Mouse (Mus musculus) right cerebral cortex, adult 2 months (tissue): ENCODE measurements at regions not wholly inside any gene's neighbourhood (a gene's known extent, or its start where the extent isn't known, plus 50 kb on each side); places are given as distances from the start of the nearest gene placed in this dataset.
"Not testable (repeated sequence)": the region's sequence is repeated elsewhere in the genome, so short reads cannot be mapped to it uniquely, and the experiment has no call there.

Experiments used
- DNase-seq, 2 experiments: peaks; one replicate each; pipeline ENCODE4 v3.0.0; 2021 to 2022; ENCODE audit warnings: low spot score in 2 of 2

DNA sequence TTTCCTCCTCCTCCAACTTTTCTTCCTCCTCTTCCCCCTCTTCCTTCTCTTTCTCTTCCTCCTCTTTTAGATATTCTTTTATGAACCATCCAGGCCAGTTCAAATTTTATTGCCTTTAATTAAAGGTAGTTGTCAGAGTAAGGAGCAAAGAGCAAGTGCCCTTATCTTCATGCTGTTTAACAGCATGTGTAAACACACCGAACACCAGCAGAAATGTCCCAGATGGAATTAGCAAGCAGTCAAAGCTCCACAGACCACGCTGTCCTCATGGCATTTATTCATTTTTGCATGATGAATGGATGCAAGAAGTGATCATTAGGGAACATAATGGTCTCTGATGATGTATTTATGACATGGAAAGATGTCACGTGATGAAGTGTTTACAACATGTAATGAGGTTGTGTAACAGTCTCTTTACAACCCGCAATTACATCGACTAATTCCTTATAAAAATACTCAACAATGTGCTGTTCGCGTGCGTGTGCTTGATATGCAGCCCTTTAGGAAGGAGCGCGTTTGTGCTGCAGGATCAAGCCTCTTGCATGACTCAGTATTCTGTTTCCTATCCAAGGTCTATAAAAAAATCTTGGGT lies 187.0 kb downstream of the Bmp2 start:
- no peak for DNase-seq

DNA sequence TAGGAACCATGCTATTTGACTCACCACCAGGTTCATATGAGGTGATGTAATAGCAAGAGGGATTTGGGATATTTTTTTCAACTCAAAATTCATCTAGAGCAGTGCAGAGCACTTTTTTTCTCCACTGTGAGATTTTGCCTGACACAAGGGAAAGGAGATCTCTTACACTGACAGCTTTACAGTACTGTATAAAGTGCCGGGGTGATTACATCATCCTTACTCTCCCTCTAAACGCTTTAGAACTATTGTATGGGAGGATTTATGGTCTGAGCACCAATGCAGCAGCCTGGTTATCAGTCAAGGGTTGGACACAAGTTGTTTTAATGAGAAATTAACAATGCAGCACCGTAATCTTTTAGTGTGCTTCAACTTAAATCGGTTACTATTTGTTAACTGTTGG lies 196.5 kb downstream of the Bmp2 start:
- DNase-seq, result no peak

DNA sequence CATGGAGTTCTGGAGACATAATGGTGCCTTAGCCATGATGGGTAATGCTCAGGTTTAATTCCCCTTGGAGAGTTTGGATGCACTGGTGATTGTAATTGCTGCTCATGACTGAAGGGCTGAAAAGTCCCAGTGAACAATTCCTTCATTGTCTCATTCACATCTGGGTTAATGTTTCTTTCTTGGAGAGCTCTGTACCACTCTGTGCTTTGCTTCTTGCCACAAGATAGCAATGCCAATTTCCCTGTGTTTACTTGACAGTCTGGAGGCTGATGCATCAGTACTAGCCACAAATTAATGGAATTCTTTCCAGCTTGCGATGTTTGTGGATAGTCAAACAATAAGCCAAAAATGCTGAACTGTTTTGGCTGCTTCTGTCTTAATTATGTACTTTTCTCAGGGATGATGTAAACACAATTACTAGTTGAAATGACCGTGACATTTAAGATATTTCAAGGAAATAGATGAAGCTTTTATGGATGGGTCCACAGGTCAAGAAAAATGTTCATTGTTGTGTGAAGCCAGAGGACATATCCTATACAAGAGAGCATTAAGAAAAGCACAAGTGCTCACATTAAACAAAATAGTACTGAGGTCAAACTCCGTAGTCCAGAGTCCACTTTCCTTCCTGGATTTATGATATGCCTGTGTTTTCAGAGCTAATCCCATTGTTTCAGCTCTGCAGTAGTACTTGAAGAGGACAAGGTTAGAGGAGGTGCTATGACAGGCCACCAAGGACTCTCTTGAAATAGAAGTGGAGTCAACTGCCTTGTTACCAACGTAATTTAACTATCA lies 198.1 kb downstream of the Bmp2 start:
- no peak for DNase-seq

DNA sequence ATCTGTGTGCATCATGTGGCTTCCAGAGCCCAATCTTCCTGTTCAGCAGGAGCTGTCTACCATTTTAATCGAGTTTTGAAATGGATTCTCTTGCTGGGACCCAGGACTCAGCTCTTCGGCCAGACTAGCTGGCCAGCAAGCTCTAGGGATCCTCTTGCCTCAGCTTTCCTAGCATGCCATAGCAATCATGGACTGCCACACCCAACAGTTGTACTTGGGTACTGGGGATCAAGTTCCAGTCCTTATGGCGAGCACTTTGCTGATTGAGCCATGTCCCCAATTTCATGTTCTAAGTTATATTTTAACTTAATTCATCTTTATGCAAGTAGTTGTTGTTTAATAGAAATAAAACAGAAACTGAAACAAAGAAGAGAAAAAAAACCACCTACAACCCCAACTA lies 202.1 kb downstream of the Bmp2 start:
- DNase-seq, result no peak

DNA sequence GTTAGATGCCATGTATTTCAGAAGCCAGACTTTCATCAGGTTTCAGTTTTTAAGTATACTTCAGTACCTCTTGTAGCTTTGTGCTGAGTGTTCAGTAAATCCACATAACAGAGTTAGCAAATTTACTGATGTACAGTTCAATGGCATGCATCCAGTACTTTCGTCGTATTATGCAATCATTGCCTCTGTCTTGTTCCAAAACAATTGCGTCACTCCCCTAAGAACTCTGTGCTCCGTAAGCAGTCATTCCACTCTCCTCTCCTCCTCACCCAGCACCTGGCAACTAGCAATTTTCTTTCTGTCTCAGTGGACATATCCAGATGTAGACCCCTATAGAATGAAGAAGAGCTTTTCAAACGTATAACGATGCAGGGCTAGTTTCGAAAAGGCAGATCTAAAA lies 209.5 kb downstream of the Bmp2 start:
- no peak for DNase-seq

DNA sequence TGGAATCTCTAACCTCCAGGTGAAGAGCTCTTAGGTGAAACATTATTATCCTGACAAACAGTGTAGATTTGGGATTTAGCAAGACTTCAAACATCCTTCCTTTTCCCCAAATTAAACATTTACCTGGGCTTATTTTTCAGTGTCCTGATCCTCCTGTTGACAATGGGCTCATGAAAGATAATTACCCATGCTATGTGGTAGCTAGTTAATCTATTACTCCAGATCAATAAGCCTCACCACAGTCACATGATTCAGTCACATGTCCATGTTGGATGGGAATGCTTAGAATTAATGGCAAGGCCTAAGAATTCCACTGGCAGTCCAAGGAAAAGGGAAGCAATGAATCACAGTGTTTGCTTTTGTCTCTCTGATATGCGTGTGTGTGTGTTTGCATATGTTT lies 216.6 kb downstream of the Bmp2 start:
- DNase-seq, result no peak

DNA sequence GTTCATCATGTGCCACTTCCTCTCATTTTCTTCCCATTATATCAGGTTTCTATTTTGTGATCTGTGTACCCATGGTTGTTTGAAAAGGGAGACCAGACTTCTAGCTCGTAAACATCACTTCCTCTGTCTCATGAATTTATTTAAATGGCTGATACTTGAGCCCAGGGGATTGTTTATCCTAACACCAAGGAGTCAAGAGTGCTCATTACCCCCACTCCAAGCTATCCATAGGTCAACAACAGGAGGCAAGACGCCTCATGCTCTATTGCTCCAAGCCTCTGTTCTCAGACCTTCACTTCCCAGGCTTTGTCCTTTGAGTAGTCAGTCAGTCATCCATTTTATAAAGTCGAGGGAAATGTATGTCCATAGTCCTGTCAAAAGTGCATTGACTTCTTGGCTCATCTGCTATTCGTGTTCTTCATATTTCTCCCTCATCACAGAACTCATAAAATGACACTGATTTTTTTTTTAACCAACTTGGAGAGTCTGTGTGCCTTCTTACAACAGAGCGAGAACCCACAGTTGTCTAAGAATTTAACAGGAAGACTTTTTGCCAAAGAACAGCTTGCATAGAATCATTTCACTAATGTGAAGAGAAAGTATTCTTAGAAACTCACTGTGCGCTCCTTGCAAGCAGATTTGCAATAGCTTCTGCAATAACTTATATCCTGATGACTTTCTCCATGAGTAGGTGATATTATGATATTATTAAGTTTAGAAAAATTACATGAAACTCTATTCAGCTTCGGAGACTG lies 231.8 kb downstream of the Bmp2 start:
- no peak for DNase-seq

DNA sequence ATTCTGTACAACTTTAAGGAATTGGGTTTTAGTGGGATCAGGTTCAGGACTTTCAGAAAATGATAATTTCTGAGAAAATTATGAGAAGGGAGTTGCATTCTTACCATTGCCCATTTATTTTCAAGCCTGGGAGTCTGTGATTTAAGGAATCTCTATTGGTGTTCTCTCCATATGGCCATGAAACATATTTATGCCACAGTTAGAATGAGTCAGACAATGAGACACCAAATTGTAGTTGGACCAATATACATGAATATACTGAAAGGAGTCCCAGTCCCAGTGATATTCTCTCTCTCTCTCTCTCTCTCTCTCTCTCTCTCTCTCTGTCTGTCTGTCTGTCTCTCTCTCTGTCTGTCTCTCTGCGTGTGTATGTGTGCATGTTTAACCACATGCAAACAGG lies 239.1 kb downstream of the Bmp2 start:
- no peak for DNase-seq

DNA sequence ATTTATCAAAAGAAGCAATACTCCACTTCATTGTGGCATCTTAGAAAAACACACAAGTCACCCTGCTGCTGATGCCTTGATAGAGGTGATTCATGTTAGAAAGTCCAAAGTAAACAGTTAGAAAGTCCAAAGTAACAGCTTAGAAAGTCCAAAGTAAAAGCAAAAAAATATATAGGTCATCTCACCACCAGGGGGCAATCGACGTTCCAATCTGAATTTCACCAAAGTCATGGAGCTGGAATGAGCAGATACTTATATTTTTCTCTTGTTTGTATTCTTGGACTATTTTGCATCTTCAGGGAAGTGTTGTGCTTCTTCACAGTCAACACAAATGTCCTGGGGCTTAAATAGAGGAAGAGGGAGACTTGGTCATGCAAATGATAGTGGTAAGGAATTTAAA lies 241.3 kb downstream of the Bmp2 start:
- DNase-seq, result peak; percentile 32 to 44

DNA sequence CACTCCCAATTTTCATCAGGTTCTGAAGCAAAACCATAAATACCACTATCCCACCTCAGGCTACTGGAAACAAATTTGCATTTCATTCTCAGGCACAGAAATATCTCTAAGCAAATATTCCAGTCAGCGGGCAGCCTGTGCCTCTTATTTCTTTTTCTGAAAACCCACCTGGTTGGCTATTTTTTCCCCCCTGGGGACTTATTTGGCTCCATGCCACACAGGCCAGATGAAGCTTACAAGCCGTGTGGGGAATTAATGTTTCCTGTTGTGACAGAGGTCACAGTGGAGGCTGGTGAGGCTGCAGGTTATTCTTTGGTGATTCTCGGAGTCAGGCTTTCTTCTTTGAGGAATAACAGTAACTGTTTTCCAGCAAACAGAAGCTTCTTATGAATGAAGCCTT lies 250.7 kb downstream of the Bmp2 start:
- DNase-seq, result no peak

DNA sequence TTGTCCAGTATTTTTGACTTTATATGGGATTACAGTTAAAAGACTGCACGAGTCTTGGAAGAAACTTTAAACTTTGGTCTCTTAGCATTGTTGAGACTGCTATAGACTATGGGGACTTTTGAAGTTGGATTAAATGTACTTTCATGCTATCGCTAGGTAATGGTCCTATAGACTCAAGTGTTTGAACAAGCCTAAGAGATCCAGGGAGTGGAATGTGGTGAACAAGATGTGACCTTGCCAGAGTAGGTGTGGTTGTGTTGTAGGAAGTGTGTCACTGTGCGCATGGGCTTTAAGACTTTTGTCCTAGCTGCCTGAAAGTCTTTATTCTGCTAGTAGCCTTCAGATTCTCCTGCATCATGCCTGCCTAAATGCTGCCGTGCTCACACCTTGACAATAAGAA lies 269.5 kb downstream of the Bmp2 start:
- no peak for DNase-seq

DNA sequence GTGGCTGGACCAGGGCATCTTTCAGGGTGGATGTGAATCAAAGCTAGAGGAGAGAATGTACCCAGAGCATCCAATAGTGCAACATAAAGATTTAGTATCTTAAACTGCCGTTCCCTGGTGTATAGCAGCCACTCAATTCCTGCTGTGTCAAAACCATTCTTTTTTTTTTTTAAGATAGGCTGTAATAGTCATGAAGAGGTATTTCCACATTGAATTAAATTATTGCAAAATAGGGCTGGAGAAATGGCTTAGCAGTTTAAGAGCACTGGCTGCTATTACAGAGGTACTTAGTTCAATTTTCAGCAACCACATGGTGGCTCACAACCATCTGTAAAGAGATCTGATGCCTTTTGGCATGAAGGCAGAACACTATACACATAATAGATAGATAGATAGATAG lies 277.4 kb downstream of the Bmp2 start:
- DNase-seq, result no peak

DNA sequence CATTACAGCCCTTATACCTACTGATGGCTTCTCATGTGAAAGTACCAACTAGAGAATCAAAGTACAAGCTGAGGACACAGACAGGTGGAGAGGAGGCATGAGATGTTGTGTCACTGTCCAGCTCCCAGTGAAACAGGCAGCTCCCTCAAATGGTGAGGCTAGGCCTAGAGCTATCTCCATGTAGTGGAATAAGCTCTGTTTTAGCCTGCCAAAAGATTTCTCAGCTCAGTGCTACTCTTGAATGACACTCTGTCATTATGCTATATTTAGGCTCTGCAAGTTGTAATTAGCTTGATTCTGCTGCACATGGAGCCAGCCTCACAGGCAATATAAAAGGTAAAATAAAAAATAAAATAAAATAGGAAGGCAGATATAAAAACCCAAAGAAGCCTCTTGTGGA lies 298.5 kb downstream of the Bmp2 start:
- no peak for DNase-seq

DNA sequence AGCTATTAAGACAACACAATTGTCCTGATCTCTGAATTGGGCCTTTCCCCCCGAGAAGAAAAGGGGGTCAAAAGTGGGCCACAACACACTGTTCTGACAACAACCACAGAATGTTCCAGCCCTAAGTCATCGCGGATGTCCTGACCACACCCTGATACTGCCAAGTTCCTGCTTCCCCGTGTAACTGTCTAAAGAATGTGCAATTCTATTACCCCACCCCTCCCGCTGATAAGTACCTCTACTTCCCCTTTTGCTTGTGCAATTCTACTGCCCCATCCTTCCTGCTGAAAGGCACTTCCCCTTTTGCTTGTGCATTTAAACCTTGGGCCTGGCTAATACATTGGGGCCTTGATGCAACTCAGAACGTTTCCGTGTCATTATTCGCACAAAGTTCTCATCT lies 323.0 kb downstream of the Bmp2 start:
- not testable (repeated sequence) for DNase-seq

DNA sequence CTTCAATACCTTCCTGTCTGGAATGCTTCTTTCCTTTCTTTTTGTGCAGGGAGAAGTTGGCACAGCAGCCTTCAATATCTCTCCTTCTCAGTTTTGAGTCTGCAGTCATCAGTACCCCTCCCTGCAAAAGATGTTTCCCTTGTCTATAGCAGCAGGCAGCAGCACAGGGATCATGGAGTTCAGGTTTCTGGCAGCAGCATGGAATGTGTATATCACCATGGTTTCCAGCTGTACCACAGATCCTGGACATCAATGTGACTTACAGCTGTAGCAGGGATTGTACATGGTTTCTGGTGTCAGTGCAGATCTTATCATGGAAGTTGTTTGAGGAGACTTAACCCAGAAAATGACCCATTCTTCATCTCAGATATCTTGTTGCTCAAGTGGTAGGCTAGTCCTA lies 331.7 kb downstream of the Bmp2 start:
- no peak for DNase-seq

DNA sequence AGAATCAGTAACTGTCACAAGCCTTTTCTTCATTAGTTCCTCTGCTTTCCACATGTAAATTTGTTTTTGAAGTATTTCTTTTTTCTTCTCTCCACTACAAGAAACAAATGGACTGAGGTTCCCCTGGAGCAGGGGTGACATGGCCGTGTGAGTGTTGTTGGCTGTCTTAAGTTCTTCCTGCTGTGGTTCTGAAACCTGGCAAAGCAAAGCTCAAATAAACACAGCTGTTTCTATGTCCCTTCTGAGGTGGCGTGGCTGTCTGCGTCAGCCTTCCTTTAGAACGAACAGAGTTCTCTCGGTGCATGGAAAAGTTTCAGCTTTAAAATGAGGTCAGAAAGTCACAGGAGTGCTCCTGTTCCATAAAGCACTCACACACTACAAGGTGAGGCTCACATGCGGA lies 354.3 kb downstream of the Bmp2 start:
- no peak for DNase-seq
